Mouse (Mus musculus) kidney, adult 2 months (tissue): ENCODE data around the gene Rsrc1.

Source experiments
- CTCF ChIP-seq: fragments of 200-500 bp; conservative IDR thresholded peaks from 2 replicates; pipeline ENCODE4 v1.5.1; 2011; ENCODE audit warnings: low read depth, mild to moderate bottlenecking, control low read depth, low read length, moderate library complexity, mixed read lengths; ENCODE audit not compliant: insufficient read depth, insufficient read length
- POLR2A ChIP-seq: fragments of 200-500 bp; IDR thresholded peaks from one replicate; pipeline ENCODE4 v1.6.1; 2011; ENCODE audit warnings: low read depth, low read length, control low read depth

DNA sequence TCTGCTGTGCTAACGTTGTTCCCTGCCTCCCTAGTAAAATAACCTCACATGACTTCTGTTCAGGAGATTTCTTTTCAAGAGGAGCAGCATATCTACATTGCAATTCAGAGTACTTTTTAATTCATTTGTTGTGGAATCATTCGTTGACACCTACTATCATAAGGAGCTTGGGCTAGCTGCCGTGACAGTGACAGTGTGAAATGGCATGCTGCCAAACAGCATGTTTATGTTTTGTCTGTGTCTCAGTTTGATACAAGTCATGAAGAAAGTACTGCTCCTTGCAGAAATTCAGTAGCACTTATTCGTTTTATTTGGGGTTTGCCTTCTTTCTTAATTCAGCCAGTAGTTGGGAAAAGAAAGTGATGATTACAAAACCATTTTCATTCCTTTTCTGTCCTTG lies 303.7 kb downstream of the Rsrc1 start:
- TF ChIP-seq CTCF (no peak), POLR2A (no peak)
